Mouse (Mus musculus): ENCODE measurements around the gene Slc25a20.

DNA sequence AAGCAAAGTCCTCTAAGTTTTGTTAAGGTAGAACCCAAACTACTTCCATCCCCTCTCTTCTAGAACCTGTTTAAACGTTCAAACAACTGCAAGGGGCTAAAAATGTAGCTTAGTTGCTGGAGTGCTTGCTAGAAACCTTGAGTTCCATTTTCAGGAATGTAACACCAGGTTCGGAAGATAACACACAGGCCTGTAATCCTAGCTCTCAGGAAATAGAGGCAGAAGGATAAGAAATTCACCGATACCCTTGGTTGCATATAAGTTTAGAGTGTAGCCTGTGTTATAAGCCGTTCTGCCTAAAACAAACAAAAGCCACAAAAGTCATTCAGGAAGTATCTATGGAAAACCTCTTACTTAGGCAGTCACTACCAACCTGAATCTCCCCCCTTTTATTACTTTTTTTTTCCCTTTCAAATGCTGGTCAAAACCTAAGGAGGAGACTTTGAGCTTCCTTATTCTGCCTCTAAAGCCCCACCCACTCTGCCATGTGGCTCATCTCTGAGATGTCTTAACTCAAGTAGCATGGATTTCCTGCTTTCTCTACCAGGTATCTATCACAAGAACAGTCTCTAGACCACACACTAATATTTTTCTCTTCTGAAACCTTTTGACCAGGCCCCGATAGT, 30.1 kb upstream of the Slc25a20 start:
- TF ChIP-seq POLR2A (IDR thresholded peaks at IDR 0.05; ENCODE audit: insufficient read depth, low read depth, low read length) (no peak), CTCF (IDR thresholded peaks at IDR 0.05) (no peak), EP300 (IDR thresholded peaks at IDR 0.05; ENCODE audit: insufficient read depth, low read depth, low read length) (no peak)
